Mouse (Mus musculus) left cerebral cortex, adult 11 months (tissue): ENCODE measurements around the gene Nicn1.
"Not testable (repeated sequence)": the region's sequence is repeated elsewhere in the genome, so short reads cannot be mapped to it uniquely, and the experiment has no call there.

ENCODE experiments used
- DNase-seq: peaks from one replicate; pipeline ENCODE4 v3.0.0; 2022; ENCODE audit warnings: low spot score

The Nicn1 gene

DNA sequence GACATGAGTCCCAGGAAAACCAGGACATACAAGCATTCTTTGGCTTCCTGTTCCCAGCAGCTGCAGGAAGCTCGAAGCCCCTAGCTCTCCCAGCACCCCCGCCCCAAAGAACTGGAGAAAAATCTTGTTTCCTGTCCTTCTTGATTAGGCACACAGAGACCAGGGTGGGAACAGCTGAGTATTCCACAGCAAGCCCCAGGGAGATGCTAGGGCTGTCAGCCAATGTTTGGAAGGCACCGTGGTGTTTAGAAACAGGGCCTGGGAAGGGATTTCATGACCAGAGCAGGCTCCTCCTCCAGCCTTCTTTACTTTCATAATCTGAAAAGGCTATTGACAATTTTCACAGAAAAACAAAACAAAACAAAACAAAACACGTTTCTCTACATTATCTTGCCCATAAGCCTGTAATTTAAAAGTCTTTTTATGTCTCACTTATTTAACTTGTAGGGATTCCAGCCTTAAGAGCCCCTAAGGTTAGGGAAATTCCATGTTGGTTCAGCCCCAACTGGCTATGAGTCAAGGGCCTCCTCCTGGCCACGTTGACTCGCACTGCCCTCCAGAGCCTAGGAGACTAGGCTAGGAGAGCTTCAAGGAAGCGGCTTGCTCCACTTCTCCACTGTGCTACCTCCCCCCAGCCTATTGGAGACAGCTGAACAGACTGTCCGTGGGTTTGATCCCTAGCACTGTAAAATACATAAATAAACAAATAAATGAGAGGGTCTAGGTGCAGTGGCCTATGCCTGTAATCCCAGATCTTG lies 10.0 kb upstream of the Nicn1 start:
- no peak for DNase-seq

DNA sequence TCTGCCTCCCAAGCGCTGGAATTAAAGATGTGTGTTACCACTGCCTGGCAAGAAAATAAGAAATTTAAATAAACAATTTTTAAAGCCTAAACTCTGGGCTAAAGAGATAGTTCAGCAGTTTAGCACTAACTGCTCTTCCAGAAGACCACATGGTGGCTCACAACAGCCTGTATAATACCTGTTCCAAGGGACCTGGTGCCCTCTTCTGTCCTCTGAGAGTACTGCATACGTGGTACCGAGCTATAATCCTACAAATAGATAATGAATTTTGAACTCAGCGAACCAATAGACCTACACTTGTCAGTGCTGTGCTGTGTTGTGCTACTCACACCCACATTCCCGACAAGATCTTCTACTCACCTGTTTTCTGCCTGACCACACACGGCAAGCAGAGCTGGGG lies 5.8 kb upstream of the Nicn1 start:
- DNase-seq: peak; percentile 60

DNA sequence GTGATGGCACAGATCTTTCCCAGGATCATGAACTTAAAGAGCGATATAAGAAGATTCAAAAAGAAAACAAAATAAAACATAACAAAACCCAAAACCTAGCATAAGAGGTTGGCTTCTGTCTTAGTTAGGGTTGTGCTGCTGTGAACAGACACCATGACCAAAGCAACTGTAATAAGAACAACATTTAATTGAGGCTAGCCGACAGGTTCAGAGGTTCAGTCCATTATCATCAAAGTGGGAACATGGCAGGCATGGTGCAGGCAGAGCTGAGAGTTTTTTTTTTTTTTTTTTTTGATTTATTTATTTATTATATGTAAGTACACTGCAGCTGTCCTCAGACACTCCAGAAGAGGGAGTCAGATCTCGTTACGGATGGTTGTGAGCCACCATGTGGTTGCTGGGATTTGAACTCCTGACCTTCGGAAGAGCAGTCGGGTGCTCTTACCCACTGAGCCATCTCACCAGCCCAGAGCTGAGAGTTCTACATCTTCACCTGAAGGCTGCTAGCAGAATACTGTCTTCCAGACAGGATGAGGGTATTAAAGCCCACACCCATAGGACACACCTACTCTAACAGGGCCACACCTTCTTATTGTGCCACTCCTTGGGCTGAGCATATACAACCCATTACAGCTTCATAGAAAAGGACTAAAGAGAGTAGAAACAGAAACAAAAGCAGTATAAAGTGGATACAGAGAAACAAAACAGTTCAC lies 2.5 kb upstream of the Nicn1 start:
- not testable (repeated sequence) for DNase-seq

DNA sequence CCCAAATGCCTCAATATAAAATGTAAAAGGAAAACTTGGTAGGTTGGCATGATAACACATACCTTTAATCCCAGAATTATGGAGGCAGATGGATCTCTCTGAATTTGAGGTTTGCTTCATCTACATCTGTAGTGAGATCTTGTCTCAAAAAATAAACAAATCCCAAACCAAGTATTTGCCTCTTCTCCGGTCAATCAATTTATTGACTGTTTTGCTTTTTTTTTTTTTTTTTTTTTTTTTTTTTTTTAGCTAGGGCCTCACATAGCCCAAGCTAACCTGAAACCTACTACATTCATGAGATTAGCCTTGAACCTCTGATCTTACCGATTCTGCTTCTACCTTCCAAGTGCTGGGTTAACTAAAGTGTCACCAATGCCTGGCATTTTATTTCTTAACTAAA lies 882 bp upstream of the Nicn1 start:
- no peak for DNase-seq

DNA sequence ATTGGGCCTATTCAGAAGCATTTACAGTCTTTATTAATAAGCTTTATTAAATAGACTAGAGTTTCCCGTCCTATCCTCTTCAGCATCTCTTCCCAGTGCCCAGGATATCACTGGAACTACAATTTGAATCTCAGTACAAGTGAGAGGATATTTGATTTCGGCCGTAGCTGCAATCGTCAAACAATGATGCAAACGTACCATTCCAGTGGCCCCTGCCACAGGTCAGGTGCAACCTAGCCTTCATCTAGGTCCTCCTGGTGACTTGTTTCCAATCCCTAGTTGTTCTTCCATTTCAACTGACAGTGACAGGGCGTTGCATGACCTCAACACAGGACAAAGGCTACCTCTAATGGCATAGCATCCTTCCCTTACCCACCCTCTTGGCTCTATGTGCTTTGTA lies 544 bp downstream of the Nicn1 start:
- DNase-seq: no peak

DNA sequence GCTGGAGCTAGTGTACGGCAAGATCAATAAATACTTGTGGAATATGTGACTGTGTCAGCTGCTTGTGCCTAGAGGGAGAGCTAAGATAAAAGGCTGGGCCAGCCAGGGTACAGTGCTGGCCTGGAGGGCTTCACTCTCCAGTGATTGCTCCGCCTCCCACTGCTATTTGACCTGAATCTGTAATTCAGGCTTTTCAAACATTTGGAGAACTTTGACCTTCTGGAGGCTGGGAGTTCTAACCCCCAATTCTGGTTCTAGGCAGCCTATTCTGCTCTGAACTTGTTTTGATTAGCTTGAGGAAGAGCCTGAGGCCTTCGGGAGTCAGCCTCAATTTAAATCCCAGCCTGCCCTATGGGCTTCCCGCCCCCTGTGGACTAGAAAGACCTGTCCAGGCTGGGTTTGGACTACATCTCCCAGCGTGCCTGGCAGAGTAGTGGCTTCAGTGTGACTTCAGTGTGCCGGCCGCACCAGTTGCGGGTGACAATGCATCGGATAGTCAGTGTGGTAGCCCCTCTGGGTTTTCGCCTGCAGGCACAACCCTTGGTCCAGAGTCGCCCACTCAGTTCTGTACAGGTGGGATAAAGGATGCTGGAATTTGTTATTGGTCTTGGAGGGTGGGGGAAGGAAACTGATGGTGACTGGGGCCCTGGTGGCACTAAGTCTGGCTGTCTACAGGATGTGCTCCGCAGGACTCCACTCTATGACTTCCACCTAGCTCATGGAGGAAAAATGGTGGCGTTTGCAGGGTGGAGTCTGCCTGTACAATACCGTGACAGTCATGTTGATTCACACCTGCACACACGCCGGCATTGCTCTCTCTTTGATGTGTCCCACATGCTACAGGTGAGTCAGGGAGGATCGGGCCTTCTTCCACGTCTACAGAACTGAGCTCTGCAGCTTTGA lies 6.5 kb downstream of the Nicn1 start, which contains the start of gene Amt:
Gene Amt, plus strand, starts transcription at position 401 of the 903 bp plus-strand sequence.
- no peak for DNase-seq

DNA sequence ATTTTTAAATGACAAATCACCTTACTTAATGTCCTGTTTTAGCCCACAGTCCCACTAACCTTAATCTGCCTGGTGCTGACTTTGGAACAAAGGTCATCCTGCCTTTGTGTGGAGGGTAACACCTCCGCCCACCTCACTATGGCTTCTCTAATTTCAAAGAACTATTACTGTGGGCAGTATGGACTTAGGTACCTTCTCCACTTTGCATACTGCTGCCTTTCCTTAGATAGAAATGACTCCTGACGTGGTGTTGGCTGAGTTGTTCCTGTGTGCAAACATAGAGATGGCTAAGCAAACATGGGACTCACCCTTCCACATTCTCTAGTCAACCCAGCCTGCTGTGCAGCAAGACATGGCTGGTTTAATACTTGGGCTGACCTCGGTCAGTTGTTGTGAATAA lies 11.6 kb downstream of the Nicn1 start:
- no peak for DNase-seq

DNA sequence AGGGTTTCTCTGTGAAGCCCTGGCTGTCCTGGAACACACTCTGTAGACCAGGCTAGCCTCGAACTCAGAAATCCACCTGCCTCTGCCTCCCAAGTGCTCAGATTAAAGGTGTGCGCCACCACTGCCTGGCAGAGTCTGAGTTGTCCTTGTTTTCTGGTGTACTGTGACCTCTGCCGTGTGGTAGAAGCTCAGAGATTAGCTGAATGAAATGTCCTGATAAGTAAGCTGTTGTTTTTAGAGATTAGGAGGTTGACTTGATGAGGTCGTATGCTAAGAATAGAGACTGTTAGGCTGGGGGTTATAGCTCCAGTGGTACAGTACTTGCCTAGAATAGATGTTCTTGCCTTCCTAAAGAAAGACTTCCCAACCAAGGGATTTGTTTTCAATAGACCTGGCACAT lies 14.5 kb downstream of the Nicn1 start:
- DNase-seq: no peak

DNA sequence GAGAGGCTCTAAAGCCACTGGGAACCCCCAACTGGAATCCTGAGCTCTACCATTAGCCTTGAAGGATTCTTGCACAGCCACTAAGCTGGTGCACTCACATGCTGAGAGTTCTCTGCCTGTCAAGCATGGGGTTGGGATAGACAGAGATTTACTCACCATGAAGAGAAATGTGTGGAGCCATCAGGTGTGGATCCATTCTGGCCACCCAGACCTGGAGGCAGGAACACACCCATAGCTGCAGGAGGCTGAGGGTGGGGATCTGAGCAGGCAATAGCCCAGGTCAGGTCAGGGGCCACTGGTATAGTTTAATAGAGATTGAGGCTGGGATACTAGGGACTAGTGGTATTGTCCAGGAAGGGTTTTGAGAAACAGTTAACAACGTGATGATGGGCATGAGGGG lies 14.9 kb downstream of the Nicn1 start:
- DNase-seq: no peak

DNA sequence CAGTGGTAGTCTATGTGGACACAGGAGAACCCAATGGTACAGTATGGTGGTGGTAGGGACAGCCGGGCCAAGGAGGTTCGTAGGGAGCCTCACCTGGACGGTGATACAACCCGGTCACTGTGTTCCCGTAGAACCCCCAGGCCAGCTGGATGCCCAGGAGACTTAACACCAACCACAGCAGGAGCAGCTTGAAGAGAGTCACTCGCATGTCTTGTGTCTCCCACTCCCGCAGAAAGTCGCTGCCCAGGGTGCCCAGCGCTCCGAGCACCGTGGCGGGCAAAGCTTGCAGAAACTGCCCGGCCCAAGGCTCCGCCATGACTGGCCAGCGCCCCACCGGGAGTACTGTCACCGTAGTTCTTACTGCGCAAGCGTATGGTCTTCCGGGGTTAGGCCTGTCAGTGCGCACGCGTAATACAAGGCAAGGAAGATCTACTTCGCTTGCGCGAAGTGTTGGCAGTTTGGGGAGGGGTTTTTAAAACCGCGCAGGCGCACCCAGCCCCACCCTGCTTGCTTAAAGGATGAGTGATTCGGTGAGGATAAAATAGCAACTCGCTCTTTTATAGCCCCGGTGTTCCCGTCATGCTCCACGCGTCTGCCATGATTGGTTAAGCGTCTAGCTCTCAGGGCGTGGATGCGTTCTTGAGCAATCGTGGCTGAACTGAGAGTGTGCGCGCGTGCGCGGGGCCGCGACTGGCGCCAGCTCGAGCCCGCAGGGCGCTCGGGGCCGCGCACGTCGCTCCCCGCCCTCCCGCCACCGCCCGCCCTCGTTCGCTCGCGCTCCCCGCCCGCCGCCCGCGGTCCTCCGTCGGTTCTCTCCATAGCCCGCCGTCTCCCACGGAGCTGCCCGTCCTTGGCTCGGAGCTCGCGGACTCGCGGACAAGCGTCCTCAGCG lies 15.6 kb downstream of the Nicn1 start, which contains the start of the genes Rhoa and Tcta:
Gene Rhoa, plus strand, starts transcription at position 501 of the 892 bp plus-strand sequence.
Gene Tcta, minus strand, starts transcription at position 532 of the 892 bp plus-strand sequence.
- peak; percentile 100 for DNase-seq

DNA sequence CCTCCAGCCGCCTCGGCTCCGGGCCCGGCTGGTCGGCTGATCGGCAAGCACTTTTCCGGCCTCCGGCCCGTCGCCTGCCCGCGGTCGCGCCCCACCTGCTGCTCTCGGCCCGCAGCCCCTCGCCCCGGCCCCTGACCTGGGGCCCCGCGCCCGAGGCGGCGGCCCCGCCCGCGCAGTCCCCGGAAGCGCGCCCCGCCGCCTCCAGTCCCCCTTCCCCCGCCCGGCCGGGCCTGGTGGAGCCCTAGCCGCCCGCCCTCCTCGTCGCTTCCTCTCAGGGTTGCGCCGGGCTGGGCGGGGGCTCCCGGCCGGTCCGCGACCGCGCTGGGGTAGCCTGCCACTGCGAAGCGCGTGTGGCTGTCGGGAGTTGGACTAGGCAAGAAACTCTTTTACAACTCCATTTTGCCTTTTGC lies 16.3 kb downstream of the Nicn1 start:
- no peak for DNase-seq

DNA sequence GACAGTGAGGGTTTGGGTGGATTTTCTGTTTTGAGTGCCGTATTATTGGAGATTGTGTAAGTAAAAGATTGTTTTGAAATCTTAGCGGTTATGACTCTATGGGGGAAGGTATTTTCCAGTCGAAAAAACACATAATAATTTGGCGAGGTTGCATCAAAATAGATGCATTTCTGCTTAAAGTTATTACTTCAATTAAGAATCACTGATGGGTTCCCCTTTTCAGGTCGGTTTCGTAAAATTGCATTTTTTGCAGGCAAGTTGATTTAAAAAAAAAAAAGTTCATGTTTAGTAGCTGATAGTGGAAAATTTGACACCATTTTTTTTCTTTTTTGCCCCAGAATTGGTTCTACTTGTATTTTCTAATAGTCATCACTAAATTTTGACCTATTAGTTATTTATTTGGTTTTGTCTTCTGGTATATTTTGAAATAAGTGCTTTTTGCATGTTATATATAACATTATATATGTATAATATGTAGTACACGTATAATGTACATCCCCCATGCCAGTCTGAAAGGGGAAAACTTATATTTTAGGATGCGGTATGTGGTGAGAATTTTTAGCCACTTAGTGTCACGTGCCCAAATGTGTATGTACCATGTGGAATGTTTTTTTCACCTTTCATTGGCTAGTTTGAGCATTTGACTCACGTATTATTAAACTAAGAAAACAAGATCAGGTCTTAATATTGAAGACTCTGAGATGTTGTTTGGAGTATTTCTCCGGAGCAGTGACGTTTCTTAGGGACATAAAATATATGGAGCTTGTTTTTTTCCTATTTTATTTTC lies 17.0 kb downstream of the Nicn1 start:
- no peak for DNase-seq

DNA sequence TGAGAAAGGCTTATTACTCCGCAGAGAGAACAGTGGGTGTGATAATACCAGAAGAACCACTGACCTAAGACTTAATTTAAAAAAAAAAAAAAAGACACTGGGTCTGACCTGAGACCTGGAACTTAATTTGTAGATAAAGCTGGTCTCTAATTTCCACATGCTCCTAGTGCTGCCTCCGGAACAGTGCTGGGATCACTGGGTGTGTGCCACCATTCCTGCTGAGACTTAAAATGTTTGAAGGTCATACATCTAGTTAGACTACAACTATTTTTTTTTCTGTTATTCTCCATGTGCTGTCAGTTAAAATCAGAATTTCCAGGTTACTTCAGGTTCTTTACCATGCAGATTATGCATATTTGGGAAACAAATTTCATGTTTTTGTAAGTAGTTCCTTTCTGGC lies 17.9 kb downstream of the Nicn1 start:
- DNase-seq: no peak

DNA sequence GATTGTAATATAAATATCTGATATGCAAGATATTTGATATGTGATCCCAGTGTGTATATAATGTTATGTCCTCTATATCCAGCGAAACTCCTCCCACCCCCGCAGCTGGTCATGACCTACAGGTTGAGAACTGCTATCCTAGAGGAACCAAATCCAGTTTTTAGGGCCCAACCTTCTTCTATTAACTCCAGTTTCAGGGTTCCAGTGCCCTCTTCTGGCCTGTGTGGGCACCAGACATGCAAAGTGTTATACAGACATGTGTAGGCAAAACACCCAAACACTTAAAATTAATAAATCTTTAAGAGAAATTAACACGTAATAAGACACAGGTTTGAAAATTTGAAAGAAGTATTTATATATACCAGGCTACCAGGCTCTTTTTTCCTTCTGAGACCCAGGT lies 27.3 kb downstream of the Nicn1 start:
- no peak for DNase-seq

DNA sequence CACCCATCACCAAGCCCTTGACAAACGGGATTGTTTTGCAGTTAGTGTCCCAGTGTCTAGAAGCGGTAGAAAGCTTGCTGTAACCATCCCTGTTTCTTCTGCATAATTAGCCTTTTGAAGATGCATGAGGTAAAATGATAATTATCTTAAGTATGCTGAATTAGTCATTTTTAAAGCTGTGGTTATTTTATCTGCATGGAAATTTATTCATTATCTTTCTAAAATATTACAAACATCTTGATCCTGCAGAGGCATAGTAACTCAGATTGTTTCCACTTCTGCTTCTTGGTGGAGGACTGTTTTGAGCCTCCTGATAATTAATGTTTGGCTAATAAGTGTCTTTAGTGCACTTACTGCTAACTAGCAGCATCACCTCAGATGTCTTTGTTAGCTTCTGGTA lies 28.2 kb downstream of the Nicn1 start:
- no peak for DNase-seq

DNA sequence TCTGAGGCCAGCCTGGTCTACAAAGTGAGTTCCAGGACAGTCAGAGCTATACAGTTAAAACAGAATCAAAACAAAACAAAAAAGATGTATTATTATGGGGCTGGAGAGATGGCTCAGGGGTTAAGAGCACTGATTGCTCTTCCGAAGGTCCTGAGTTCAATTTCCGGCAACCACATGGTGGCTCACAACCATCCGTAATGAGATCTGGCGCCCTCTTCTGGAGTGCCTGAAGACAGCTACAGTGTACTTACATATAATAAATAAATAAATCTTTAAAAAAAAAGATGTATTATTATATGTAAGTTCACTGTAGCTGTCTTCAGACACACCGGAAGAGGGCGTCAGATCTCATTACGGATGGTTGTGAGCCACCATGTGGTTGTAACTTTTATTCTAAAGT lies 31.8 kb downstream of the Nicn1 start:
- not testable (repeated sequence) for DNase-seq

DNA sequence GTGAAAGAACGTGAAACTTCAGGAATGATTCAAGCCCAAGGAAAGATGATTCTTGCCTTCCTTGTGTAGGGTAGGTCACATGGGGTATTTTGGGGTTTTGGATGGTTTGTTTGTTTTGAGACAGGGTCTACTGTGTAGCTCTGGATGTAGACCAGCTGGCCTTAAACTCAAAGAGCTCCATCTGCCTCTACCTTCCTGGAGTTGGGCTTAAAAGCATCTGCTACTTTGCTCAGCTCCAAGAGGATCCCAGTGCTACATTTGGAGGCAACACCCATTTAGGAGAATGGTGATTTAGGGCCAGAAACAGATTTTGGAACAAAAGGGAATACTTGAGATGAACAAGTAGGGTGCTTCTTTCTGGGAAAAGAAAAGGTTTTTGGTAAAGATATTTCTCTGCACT lies 34.6 kb downstream of the Nicn1 start:
- no peak for DNase-seq

DNA sequence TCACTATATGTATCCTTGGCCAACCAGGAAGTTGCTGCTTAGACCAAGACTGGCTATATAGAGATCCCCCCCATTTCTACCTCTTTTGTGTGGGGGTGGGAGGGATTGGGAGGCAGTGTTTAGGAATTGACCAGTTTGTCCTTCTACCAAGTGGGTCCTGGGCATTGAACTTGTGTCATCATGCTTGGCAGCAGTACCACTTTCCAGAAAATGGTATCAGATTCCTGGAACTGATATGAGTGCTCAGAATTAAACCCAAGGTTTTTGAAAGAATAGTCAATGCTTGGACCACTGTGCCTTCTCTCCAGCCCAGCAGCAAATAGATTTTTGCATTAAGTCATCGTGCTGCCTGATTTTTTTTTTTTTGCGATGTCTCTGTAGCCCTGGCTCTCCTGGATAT lies 35.6 kb downstream of the Nicn1 start:
- DNase-seq: no peak

DNA sequence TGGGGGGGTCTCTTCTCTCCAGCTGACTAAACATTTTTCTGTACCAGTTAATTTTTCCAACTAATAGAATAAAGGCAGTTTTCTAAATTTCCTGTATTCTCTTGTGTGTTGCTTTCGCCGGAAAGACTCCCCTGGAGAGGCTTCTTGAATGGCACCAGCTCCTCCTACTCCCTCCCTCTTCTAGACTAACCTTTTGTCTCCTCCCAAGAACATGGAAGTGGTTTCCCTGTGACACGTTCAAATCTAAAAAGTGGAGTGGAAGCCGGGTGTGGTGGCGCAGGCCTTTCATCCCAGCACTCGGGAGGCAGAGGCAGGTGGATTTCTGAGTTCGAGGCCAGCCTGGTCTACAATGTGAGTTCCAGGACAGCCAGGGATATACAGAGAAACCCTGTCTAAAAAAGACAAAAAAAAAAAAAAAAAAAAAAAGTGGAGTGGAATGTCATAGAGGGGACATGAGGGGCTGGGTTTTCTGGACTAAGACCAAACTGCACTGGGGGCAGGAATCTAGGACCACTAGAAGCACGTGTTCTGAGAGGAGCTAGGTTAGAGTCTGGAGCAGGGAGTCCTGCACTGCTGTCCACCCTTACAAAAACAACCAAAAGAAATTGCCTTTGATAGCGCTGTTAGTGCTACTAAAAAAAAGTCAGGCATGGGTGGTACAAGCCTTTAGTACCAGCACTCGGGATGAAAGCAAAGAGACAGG lies 47.8 kb downstream of the Nicn1 start:
- no peak for DNase-seq

DNA sequence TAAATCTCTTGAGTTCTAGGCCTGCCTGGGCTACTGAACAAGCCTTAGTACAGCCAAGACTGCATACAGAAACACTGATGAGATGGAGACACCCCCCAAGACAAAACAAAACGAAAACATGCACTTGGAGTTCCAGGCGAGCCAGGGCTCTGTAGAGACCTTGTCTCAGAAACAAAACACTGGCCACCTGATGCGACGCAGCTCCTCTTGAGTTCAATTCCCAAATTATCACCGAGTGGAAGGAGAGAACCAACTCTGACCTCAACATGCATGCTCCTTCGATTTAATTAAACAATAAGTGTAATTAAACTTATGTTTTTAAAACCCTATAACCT lies 48.3 kb downstream of the Nicn1 start:
- no peak for DNase-seq
